Mouse (Mus musculus): ENCODE data around the gene Fars2. TPM values are rescaled to one million over a fixed set of nuclear protein-coding genes. Genes with fewer than 3 reads are reported as not detected.

Gene Fars2
- total RNA-seq, 2 experiments from 2014 or later: 37.2 to 37.9 TPM

GRCm38 (mm10) chr13:36733566-36733965, 616.4 kb downstream of the Fars2 start:
- no peak for DNase-seq

- DNase-seq: no peak
Measured at GRCm38 (mm10) chr13:36733989-36734690, 616.9 kb downstream of the Fars2 start.

DNA sequence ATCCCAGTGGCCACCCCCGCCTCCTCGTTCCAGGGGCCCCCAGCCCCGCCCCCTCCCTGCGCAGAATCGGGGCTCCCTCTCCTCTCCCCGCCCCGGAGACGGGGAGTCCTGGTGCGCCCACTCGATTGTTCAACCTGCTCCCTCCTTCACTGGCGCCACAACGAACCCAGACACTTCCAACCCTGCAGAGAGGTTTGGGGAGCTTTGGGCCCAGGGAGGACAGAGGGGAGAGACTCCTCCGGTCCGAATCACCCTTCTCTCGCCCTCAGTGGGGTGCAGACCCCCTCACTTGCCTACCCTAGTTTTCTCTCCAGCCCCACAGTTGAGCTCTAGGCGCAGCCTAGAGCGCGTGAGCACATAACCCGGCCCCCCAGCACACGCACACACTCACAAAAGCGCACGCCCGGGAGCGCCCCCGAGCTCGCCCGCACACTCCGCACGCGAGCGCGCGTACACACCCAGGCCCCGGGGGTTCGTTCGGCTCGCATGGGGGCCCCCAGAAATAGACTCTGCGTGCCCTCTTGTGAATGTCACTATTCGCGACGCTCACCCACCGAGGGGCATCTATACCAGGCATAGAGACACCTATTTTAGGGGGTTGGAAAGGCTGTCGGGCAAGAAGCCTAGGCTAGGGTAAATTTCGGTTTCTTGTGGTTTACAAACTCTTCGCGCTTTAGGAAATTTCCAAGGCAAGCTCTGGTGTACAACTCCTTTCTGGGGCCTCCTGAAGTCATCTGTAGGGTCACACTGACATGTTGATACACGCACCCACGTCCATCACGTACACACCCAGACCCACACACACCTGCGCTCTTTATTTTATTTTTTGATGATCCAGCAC, 617.7 kb downstream of the Fars2 start, which contains the start of gene Nrn1:
Nrn1 (minus strand) TSS at position 401 of the 841 bp plus-strand sequence.
- DNase-seq: no peak

DNA sequence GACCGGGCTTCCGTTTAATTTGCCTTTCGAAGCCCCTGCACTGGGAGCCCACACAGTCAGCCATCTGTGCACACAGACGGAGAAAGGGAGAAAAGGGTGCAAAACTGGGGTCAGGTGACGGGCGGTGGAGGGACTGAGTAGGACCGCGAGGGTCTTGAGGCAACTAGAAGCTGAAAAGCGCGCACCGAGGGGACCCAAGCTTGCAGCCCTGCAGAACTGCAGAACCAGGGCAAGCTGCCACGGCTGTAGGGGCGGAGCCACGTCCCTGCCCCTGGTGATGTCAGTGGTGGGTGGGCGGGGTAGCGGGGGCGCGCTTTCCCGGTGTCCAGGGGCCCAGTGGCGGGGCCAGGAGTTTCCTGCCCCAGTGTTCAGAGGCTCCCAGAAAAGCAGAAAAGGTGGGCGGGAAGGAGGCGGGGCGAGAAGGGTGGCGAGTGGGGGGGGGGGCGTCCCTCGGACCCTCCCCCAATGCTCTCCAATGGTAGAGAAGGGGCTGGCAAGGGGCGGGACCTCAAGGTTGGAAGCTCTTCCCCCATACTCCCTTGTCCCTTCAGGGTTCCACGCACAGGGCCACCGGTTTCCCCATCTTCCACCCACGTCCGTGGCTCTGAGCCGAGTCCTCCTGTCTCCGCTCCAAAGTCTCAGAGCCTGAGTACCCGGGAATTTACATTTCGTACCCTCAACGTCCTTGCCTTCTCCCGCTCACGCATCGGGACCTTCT, 618.8 kb downstream of the Fars2 start:
- peak; percentile 61 for DNase-seq

DNA sequence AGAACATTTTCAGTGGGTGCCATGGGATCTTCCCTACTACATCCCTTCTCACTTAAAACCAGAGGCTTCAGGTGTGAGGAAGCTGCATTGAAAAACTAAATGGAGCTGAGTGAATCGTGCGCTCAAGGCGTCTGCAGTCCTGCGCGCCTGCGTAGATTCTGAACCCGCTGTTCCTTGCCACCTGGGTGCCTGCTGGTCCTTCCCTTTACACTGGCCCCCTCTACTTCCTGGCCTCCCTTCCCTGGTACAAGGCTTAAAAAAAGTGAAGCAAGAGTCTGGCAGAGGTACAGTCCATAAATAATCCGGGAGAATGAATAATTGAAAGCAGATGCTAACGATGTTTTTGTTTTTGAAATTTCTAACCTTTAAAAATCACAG, 619.4 kb downstream of the Fars2 start:
- no peak for DNase-seq

DNA sequence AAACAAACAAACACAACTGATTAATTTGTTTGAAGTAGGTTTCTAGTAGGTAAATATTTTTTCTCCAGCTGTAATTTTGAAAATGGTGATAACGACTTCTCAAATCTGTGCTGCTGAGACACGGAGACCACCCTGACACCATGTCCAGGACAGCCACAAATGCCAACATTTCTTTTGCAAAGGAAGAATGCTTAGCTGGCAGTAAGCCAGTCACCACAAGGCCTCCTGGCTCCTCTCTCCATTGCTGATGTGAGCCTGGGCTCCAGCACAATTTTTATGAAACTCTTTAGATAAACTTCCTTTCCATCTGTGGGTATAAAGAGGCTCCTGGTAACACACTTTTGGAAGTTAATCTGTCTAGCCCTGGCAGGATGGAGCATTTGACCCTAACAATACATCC, 632.8 kb downstream of the Fars2 start:
- DNase-seq: no peak

GRCm38 (mm10) chr13:36751861-36752260, 634.6 kb downstream of the Fars2 start:
- no peak for DNase-seq

- DNase-seq: no peak
Measured at GRCm38 (mm10) chr13:36766801-36767200, 649.6 kb downstream of the Fars2 start.

Other genes with a start within 250 kb of the Fars2 start
- 10 to 100 TPM; 11.0 to 12.9 TPM for gene Rpp40, start 211.1 kb upstream of the Fars2 start, total RNA-seq (2021)
- gene Ppp1r3g, start 158.6 kb upstream of the Fars2 start, total RNA-seq (2021): not detected
- gene Lyrm4, start 114 bp downstream of the Fars2 start, total RNA-seq (2021): 1 to 10 TPM; 5.8 TPM